Mouse (Mus musculus) brain, embryonic 14.5 days (tissue): ENCODE data around the gene Pde1b.

ENCODE experiments used
- CTCF ChIP-seq: fragments of 200-500 bp; IDR thresholded peaks from 2 replicates; pipeline ENCODE4 v1.5.1; 2012; ENCODE audit warnings: inconsistent platforms, mild to moderate bottlenecking, moderate library complexity, borderline replicate concordance; ENCODE audit not compliant: insufficient read depth, insufficient read length; ENCODE audit errors: extremely low read depth
- POLR2A ChIP-seq: fragments of 200-500 bp; IDR thresholded peaks from 2 replicates; pipeline ENCODE4 v1.6.1; 2012; ENCODE audit warnings: mild to moderate bottlenecking, inconsistent platforms, borderline replicate concordance; ENCODE audit not compliant: poor library complexity, insufficient read depth, insufficient read length, severe bottlenecking; ENCODE audit errors: extremely low read depth

DNA sequence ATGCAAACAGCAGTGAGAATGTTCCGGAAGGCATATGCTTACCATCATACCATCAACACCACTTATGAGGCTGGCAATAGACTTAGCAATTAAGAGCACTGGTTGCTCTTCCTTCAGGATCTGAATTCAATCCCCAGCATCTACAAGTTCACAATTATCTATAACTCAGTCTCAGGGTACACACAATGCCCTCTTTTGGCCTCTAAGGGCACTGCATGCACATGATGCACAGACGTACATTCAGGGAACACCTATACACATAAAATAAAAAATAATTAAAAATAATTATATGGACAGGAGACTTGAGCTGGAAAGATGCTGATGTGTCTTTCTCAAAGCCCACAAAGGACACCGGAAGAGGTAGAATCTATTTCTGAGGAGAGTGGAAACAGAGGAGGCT is 45.1 kb downstream of the Pde1b start:
- TF ChIP-seq CTCF (peak; percentile 22; the same call in 1 of the 2 replicates), POLR2A (no peak)
